Mouse (Mus musculus): ENCODE data around the gene Nutm2. TPM values are rescaled to one million over a fixed set of nuclear protein-coding genes. Genes with fewer than 3 reads are reported as not detected.
"Not testable (repeated sequence)": the region's sequence is repeated elsewhere in the genome, so short reads cannot be mapped to it uniquely, and the experiment has no call there.

Nutm2 gene
- polyA plus RNA-seq, 1 experiment from 2014 or later: not detected

GRCm38 (mm10) chr13:50453426-50453825 lies 13.7 kb upstream of the Nutm2 start:
- H3K9me3 ChIP-seq (ENCODE audit: control insufficient read depth, low read length): no peaks in the 10 kb centered on the region
- H3K4me3 ChIP-seq (ENCODE audit: low read length): no peak overlapping the region
- H3K4me1 ChIP-seq (replicated peaks; ENCODE audit: control insufficient read depth, insufficient read depth, low read length): no peaks in the 10 kb centered on the region
- no peak for ATAC-seq (ENCODE audit: low read depth)
- 16% methylated on average over 4 of the region's 4 CpGs for WGBS
- H3K36me3 ChIP-seq (ENCODE audit: control insufficient read depth, insufficient read depth, low read length): no peaks in the 10 kb centered on the region
- H3K27ac ChIP-seq (ENCODE audit: low read length): no peak overlapping the region
- no peaks in the 10 kb centered on the region for H3K27me3 ChIP-seq (ENCODE audit: control insufficient read depth, insufficient read depth, low read depth, low read length)
- H3K4me2 ChIP-seq (ENCODE audit: low read depth, low read length): no peak overlapping the region
- H3K9ac ChIP-seq (ENCODE audit: low read length): no peak overlapping the region

- not testable (repeated sequence) for H3K27me3 ChIP-seq (ENCODE audit: control insufficient read depth, insufficient read depth, low read depth, low read length); ATAC-seq (ENCODE audit: low read depth); H3K4me1 ChIP-seq (replicated peaks; ENCODE audit: control insufficient read depth, insufficient read depth, low read length); H3K4me3 ChIP-seq (ENCODE audit: low read length); H3K4me2 ChIP-seq (ENCODE audit: low read depth, low read length); H3K36me3 ChIP-seq (ENCODE audit: control insufficient read depth, insufficient read depth, low read length); H3K27ac ChIP-seq (ENCODE audit: low read length); H3K9ac ChIP-seq (ENCODE audit: low read length); H3K9me3 ChIP-seq (ENCODE audit: control insufficient read depth, low read length)
- 62% methylated on average over 2 of the region's 2 CpGs for WGBS
Measured at GRCm38 (mm10) chr13:50460433-50460832, 6.7 kb upstream of the Nutm2 start.

GRCm38 (mm10) chr13:50464621-50465562 lies 2.2 kb upstream of the Nutm2 start:
- no peak overlapping the region for H3K9ac ChIP-seq (ENCODE audit: low read length)
- ATAC-seq (ENCODE audit: low read depth): no peak
- H3K27me3 ChIP-seq (ENCODE audit: control insufficient read depth, insufficient read depth, low read depth, low read length): no peaks in the 10 kb centered on the region
- H3K27ac ChIP-seq (ENCODE audit: low read length): no peak overlapping the region
- H3K4me3 ChIP-seq (ENCODE audit: low read length): peak overlapping the region; percentile 29
- H3K36me3 ChIP-seq (ENCODE audit: control insufficient read depth, insufficient read depth, low read length): no peaks in the 10 kb centered on the region
- H3K4me2 ChIP-seq (ENCODE audit: low read depth, low read length): peak overlapping the region; percentile 55
- 14% methylated on average over 27 of the region's 27 CpGs for WGBS
- H3K4me1 ChIP-seq (replicated peaks; ENCODE audit: control insufficient read depth, insufficient read depth, low read length): no peaks in the 10 kb centered on the region; the same call in 1 of the 2 replicates
- no peaks in the 10 kb centered on the region for H3K9me3 ChIP-seq (ENCODE audit: control insufficient read depth, low read length)

- not testable (repeated sequence) for ATAC-seq (ENCODE audit: low read depth); H3K9ac ChIP-seq (ENCODE audit: low read length); H3K36me3 ChIP-seq (ENCODE audit: control insufficient read depth, insufficient read depth, low read length); H3K9me3 ChIP-seq (ENCODE audit: control insufficient read depth, low read length); H3K4me2 ChIP-seq (ENCODE audit: low read depth, low read length); H3K27me3 ChIP-seq (ENCODE audit: control insufficient read depth, insufficient read depth, low read depth, low read length); H3K4me1 ChIP-seq (replicated peaks; ENCODE audit: control insufficient read depth, insufficient read depth, low read length); H3K27ac ChIP-seq (ENCODE audit: low read length); H3K4me3 ChIP-seq (ENCODE audit: low read length)
Measured at GRCm38 (mm10) chr13:50488510-50488909, 21.4 kb downstream of the Nutm2 start.

GRCm38 (mm10) chr13:50510470-50511343 lies 43.6 kb downstream of the Nutm2 start:
- not testable (repeated sequence) for H3K9ac ChIP-seq (ENCODE audit: low read length); H3K36me3 ChIP-seq (ENCODE audit: control insufficient read depth, insufficient read depth, low read length); H3K9me3 ChIP-seq (ENCODE audit: control insufficient read depth, low read length); H3K4me3 ChIP-seq (ENCODE audit: low read length); H3K27me3 ChIP-seq (ENCODE audit: control insufficient read depth, insufficient read depth, low read depth, low read length); H3K4me2 ChIP-seq (ENCODE audit: low read depth, low read length); H3K27ac ChIP-seq (ENCODE audit: low read length); H3K4me1 ChIP-seq (replicated peaks; ENCODE audit: control insufficient read depth, insufficient read depth, low read length); ATAC-seq (ENCODE audit: low read depth)
- 74% methylated on average over 9 of the region's 9 CpGs for WGBS

Other genes with a start within 250 kb of the Nutm2 start
- gene Gm906, start 217.0 kb upstream of the Nutm2 start, polyA plus RNA-seq (2015; fragmentation: Nextera tagmentation; extraction: Ambion mirVana): 0.14 and 0.16 TPM in 2 replicates
- gene Fbxw17, start 49.4 kb upstream of the Nutm2 start, polyA plus RNA-seq (2015; fragmentation: Nextera tagmentation; extraction: Ambion mirVana): 30.2 and 31.2 TPM in 2 replicates
- not detected in 2 replicates for gene Gm47429, start 23.4 kb upstream of the Nutm2 start, polyA plus RNA-seq (2015; fragmentation: Nextera tagmentation; extraction: Ambion mirVana)
- gene Gm904, start 175.9 kb downstream of the Nutm2 start, polyA plus RNA-seq (2015; fragmentation: Nextera tagmentation; extraction: Ambion mirVana): not detected in 2 replicates
- not detected in 2 replicates for gene Gm8765, start 231.0 kb downstream of the Nutm2 start, polyA plus RNA-seq (2015; fragmentation: Nextera tagmentation; extraction: Ambion mirVana)